Mouse (Mus musculus) spleen, adult 2 months (tissue): ENCODE results near the gene Olfr76.

ENCODE experiments used
- CTCF ChIP-seq: fragments of 200-500 bp; IDR thresholded peaks from 2 replicates; pipeline ENCODE4 v1.5.1; 2011; ENCODE audit warnings: mild to moderate bottlenecking, inconsistent platforms; ENCODE audit not compliant: insufficient read depth, insufficient read length, insufficient replicate concordance; ENCODE audit errors: extremely low read depth
- POLR2A ChIP-seq: fragments of 200-500 bp; IDR thresholded peaks from 2 replicates; pipeline ENCODE4 v1.6.1; 2011; ENCODE audit warnings: low read depth, low read length, inconsistent platforms

GRCm38 (mm10) chr19:12104541-12104940, 18.5 kb downstream of the Olfr76 start:
- TF ChIP-seq CTCF: no peak
- TF ChIP-seq POLR2A: no peak
